Mouse (Mus musculus): ENCODE measurements around the gene Efhc1. TPM values are rescaled to one million over a fixed set of nuclear protein-coding genes. Genes with fewer than 3 reads are reported as not detected.

The Efhc1 gene
- total RNA-seq, 2 experiments from 2014 or later: 0.41 to 0.51 TPM

DNA sequence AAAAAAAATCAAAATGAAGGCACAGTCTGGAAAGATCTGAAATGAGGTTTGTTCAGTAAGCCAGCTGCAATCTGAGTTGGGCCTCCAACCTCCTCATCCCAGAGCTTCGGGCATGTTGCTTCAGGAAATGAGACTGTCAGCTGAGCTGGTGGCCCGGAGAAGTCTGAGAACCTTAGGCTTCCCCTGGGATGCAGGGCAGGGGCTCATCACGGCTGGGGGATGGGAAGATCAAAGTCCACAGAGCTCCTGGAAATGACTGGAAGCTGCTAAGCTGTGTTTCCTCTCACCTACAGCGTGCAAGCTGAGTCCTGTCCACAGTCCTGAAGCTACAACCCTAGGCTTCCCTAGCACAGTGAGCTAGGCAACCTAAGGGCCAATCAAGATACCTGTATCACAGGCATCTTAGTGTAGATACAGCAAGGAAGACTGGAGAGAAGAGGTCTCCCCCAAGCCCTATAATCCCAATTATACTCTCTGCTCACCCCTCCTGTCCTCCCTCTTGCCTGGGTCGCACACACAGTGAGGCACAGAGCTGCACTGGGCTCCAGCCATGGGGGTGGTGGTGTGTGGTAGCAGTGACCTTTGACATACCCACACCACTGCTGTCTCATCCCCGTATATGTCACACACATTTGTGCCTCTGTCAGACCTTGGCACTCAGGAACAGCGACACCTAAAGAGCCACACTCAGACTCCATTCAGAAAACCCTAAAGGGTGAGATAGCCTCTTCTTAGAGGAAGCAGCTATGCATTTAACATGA is 56.7 kb downstream of the Efhc1 start:
- no peak for DNase-seq

- peak; percentile 74 for DNase-seq
Measured at GRCm38 (mm10) chr1:21008891-21009290, 57.5 kb downstream of the Efhc1 start.

DNA sequence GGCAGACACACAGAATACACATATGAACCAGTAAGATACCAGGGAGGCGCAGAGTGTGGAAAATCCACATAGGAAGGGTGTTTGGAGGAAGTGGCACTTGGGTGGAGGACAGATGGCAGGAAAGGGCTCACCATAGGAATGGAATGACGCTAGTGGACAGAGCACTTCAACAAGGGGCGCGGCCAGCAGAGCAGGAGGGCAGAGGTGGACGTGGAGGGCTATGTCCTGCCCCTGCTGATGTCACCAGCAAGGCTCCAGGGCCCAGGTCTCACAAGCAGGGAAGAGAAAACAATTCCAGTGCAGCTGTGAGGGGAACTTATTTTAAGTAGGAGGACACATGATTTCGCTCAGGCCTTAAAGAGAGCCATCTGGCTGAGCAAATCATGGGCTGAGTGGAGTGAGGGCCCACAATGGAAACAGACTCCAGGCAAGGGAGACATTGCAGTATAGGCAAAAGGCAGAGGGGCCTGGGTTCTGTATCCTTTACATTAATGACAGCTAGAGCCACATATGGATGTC is 58.9 kb downstream of the Efhc1 start:
- DNase-seq: no peak

GRCm38 (mm10) chr1:21014463-21014862 is 63.0 kb downstream of the Efhc1 start:
- DNase-seq: peak; percentile 83

GRCm38 (mm10) chr1:21023101-21023500 is 71.7 kb downstream of the Efhc1 start:
- DNase-seq: no peak

DNA sequence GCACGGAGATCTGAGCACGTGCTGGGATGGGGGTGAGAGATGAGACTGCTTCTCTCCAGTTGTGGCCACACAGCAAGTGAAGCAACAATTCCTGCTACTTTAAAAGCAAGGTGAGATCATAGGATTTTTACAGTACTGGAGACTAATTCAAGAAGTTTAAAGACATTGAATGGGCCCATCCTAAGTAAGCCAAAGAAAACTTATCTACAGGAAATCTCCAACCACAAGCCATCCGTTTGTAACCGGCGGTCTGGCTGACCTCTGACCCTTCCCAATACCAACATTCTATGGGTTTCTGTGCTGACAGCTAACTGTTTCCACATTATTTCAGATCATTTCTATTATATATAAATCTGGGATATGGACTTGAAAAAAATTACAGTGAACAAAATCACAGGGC is 73.8 kb downstream of the Efhc1 start:
- DNase-seq: no peak

GRCm38 (mm10) chr1:21026534-21026933 is 75.1 kb downstream of the Efhc1 start:
- DNase-seq: no peak

DNA sequence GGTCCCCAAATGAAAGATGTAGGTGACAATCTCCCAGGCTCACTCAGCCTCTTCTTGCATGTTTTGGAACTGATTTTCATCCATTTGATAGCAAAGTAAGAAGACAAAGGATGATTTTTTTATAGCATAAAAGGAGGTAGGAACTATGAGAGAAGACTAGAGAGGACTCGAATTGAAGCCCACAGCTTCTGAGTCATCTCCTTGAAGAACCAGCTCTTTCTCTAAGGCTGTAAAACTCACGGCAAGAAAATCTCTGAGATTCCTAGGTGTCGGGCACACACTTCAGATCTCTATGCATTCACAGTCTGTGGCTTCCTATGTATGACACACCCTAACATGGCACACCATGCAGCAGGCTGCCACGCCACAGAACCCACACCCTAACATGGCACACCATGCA is 77.6 kb downstream of the Efhc1 start:
- no peak for DNase-seq

DNA sequence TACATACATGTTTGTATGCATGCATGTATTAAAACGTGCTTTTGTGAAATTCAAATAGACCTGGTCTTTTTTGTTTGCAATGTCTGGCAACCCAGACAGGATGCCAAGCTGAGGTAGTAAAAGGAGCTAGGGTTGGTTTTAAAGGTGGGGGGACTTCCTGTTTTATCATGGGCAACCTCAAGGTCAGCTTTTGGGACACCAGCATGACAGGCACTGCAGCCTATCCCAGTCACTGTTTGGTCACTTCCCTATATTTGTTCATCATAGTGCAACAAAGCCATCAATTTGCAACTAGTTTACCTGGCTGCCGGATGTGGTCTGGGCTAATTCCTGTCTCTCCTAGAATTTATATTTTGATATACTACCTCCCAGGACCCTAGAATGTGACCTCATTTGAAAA is 80.2 kb downstream of the Efhc1 start:
- no peak for DNase-seq

DNA sequence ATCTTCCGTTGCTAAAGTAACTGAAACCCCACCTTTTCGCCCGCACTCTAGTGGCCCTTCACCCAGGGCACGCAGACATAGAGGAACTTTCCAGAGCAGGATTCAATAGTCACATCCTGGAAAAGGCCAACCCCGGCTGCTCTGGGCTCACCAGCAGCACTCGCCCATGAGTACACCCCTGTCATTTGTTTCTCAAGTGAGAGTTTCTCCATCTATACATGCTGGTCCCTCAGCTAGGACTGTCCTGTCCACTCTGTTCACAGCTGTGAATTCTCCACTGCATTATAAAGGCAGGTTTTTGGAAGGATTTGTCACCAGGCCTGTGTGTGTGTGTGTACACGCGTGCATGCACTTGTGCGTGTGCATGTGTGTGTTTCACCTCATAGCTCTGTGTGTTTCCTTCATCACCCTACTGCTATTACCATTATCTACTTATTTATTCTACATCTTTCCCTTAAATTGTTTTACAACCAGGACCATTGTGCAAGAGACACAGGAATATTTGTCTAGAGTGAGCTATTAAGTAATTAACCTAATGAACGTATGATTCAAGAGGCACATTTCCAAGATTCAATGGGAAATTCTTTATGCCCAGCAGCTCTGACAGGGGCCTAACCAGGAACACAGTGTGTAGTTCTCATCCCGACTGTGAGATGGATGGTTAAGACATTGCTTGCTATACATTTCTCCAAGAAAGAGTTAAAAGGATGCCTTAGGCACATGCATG is 81.8 kb downstream of the Efhc1 start:
- DNase-seq: no peak

DNA sequence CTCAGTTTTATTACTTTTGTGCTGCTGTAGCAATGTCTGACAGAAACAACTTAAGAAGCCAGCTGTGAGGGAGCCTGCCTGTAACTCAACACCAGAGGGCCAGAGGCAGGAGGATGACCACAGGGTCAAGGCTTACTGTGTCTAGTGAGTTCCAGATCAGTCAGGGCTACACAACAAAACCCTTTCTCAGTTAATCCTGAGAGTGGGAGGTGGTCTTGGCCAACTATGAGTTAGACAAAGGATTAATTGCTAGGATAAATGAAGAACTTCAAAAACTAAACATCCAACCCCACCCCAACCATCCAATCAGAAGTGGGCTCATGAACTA is 82.3 kb downstream of the Efhc1 start:
- no peak for DNase-seq

- no peak for DNase-seq
Measured at GRCm38 (mm10) chr1:21035878-21036277, 84.5 kb downstream of the Efhc1 start.

GRCm38 (mm10) chr1:21037881-21038601 is 86.6 kb downstream of the Efhc1 start:
- DNase-seq: peak; percentile 22

GRCm38 (mm10) chr1:21039564-21039963 is 88.1 kb downstream of the Efhc1 start:
- no peak for DNase-seq

GRCm38 (mm10) chr1:21040173-21040572 is 88.7 kb downstream of the Efhc1 start:
- no peak for DNase-seq

Other genes with a start within 250 kb of the Efhc1 start
- not detected for gene Il17a, start 220.7 kb upstream of the Efhc1 start, total RNA-seq (2021)
- gene Il17f, start 161.0 kb upstream of the Efhc1 start, total RNA-seq (2021): not detected
- gene Mcm3, start 131.3 kb upstream of the Efhc1 start, total RNA-seq (2021): 1 to 10 TPM; 2.3 to 3.0 TPM
- 1 to 10 TPM; 1.2 to 1.3 TPM for gene Paqr8, start 61.0 kb upstream of the Efhc1 start, total RNA-seq (2021)
- 1 to 10 TPM; 4.4 to 5.7 TPM for gene Tram2, start 127.6 kb downstream of the Efhc1 start, total RNA-seq (2021)